Mouse (Mus musculus): ENCODE measurements at regions not wholly inside any gene's neighbourhood (a gene's known extent, or its start where the extent isn't known, plus 50 kb on each side); places are given as distances from the start of the nearest gene placed in this dataset.

- 68% methylated on average over 3 of the region's 3 CpGs for WGBS
Observed at GRCm38 (mm10) chr3:38187406-38187896, 297.2 kb downstream of the Ankrd50 start.

GRCm38 (mm10) chr3:38186503-38186902 lies 298.1 kb downstream of the Ankrd50 start:
- Histone ChIP-seq H3K36me3 (no peaks in the 10 kb centered on the region), H3K4me2 (no peak overlapping the region), H3K4me1 (no peaks in the 10 kb centered on the region), H3K27ac (no peak overlapping the region), H3K9me3 (no peaks in the 10 kb centered on the region), H3K9ac (no peak overlapping the region), H3K4me3 (replicated peaks) (no peak overlapping the region), H3K27me3 (replicated peaks) (no peaks in the 10 kb centered on the region)
- ATAC-seq (ENCODE audit: insufficient read depth, low FRiP score, low read depth), result no peak
- WGBS, result 93% methylated on average over 1 of the region's 1 CpGs

More at GRCm38 (mm10) chr3:38187406-38187896, 297.2 kb downstream of the Ankrd50 start:
- no peak overlapping the region for H3K27ac ChIP-seq
- no peak overlapping the region for H3K9ac ChIP-seq
- H3K4me2 ChIP-seq, result no peak overlapping the region
- no peaks in the 10 kb centered on the region for H3K36me3 ChIP-seq
- ATAC-seq (ENCODE audit: insufficient read depth, low FRiP score, low read depth), result no peak
- no peaks in the 10 kb centered on the region for H3K4me1 ChIP-seq
- no peaks in the 10 kb centered on the region for H3K27me3 ChIP-seq (replicated peaks)
- H3K9me3 ChIP-seq, result no peaks in the 10 kb centered on the region
- no peak overlapping the region for H3K4me3 ChIP-seq (replicated peaks)

GRCm38 (mm10) chr3:38178295-38178694 lies 306.3 kb downstream of the Ankrd50 start:
- Histone ChIP-seq H3K4me3 (replicated peaks) (no peak overlapping the region), H3K9ac (no peak overlapping the region), H3K27me3 (replicated peaks) (no peaks in the 10 kb centered on the region), H3K27ac (no peak overlapping the region), H3K4me1 (0 out of 2 replicates have a peak, but pooled peaks cover 3% of the 10 kb centered on the region), H3K36me3 (no peaks in the 10 kb centered on the region), H3K9me3 (no peaks in the 10 kb centered on the region), H3K4me2 (no peak overlapping the region)
- ATAC-seq (ENCODE audit: insufficient read depth, low FRiP score, low read depth), result no peak

GRCm38 (mm10) chr3:38175946-38176345 lies 308.7 kb downstream of the Ankrd50 start:
- 0 out of 2 replicates have a peak overlapping the region, but pooled peaks have one; percentile 8 for H3K4me2 ChIP-seq
- peak overlapping the region; percentile 68; the same call in 1 of the 2 replicates for H3K27ac ChIP-seq
- no peaks in the 10 kb centered on the region for H3K27me3 ChIP-seq (replicated peaks)
- WGBS, result 61% methylated on average over 12 of the region's 12 CpGs
- no peak overlapping the region for H3K9ac ChIP-seq
- ATAC-seq (ENCODE audit: insufficient read depth, low FRiP score, low read depth), result no peak
- 0 out of 2 replicates have a peak, but pooled peaks cover 3% of the 10 kb centered on the region for H3K4me1 ChIP-seq
- H3K36me3 ChIP-seq, result no peaks in the 10 kb centered on the region
- no peak overlapping the region for H3K4me3 ChIP-seq (replicated peaks)
- no peaks in the 10 kb centered on the region for H3K9me3 ChIP-seq

- no peaks in the 10 kb centered on the region for H3K27me3 ChIP-seq (replicated peaks)
- H3K36me3 ChIP-seq, result no peaks in the 10 kb centered on the region
- no peak for ATAC-seq (ENCODE audit: insufficient read depth, low FRiP score, low read depth)
- H3K27ac ChIP-seq, result peak overlapping the region; percentile 44; the same call in 1 of the 2 replicates
- H3K4me1 ChIP-seq, result 0 out of 2 replicates have a peak, but pooled peaks cover 3% of the 10 kb centered on the region
- no peak overlapping the region; the same call in 1 of the 2 replicates for H3K4me2 ChIP-seq
- no peak overlapping the region for H3K4me3 ChIP-seq (replicated peaks)
- H3K9me3 ChIP-seq, result no peaks in the 10 kb centered on the region
- H3K9ac ChIP-seq, result no peak overlapping the region
- 57% methylated on average over 8 of the region's 8 CpGs for WGBS
Observed at GRCm38 (mm10) chr3:38174735-38175280, 309.8 kb downstream of the Ankrd50 start.

GRCm38 (mm10) chr3:38152408-38152807 lies 332.2 kb downstream of the Ankrd50 start:
- 37% methylated on average over 1 of the region's 1 CpGs for WGBS
- no peak overlapping the region for H3K4me2 ChIP-seq
- H3K27me3 ChIP-seq (replicated peaks), result no peaks in the 10 kb centered on the region
- peak; percentile 80; the same call in 1 of the 2 replicates for ATAC-seq (ENCODE audit: insufficient read depth, low FRiP score, low read depth)
- H3K9me3 ChIP-seq, result no peaks in the 10 kb centered on the region
- no peak overlapping the region for H3K4me3 ChIP-seq (replicated peaks)
- no peaks in the 10 kb centered on the region for H3K36me3 ChIP-seq
- H3K27ac ChIP-seq, result no peak overlapping the region
- H3K9ac ChIP-seq, result no peak overlapping the region
- H3K4me1 ChIP-seq, result no peaks in the 10 kb centered on the region

GRCm38 (mm10) chr3:38151821-38152220 lies 332.8 kb downstream of the Ankrd50 start:
- Histone ChIP-seq H3K27ac (peak overlapping the region; percentile 8; the same call in 1 of the 2 replicates), H3K4me1 (no peaks in the 10 kb centered on the region), H3K4me3 (replicated peaks) (no peak overlapping the region), H3K9me3 (no peaks in the 10 kb centered on the region), H3K9ac (no peak overlapping the region), H3K27me3 (replicated peaks) (no peaks in the 10 kb centered on the region), H3K36me3 (no peaks in the 10 kb centered on the region), H3K4me2 (no peak overlapping the region)
- WGBS, result 56% methylated on average over 6 of the region's 6 CpGs
- ATAC-seq (ENCODE audit: insufficient read depth, low FRiP score, low read depth), result no peak

GRCm38 (mm10) chr3:38146663-38147062 lies 338.0 kb downstream of the Ankrd50 start:
- H3K4me2 ChIP-seq, result no peak overlapping the region
- H3K4me1 ChIP-seq, result peaks cover 7% of the 10 kb centered on the region
- no peak for ATAC-seq (ENCODE audit: insufficient read depth, low FRiP score, low read depth)
- no peak overlapping the region for H3K9ac ChIP-seq
- H3K27me3 ChIP-seq (replicated peaks), result no peaks in the 10 kb centered on the region
- H3K4me3 ChIP-seq (replicated peaks), result no peak overlapping the region
- H3K36me3 ChIP-seq, result no peaks in the 10 kb centered on the region
- no peak overlapping the region for H3K27ac ChIP-seq
- WGBS, result 85% methylated on average over 2 of the region's 2 CpGs
- H3K9me3 ChIP-seq, result no peaks in the 10 kb centered on the region

- no peak overlapping the region for H3K4me2 ChIP-seq
- H3K27ac ChIP-seq, result no peak overlapping the region
- no peaks in the 10 kb centered on the region for H3K9me3 ChIP-seq
- H3K9ac ChIP-seq, result no peak overlapping the region
- no peak for ATAC-seq (ENCODE audit: insufficient read depth, low FRiP score, low read depth)
- H3K36me3 ChIP-seq, result no peaks in the 10 kb centered on the region
- WGBS, result 61% methylated on average over 2 of the region's 2 CpGs
- H3K27me3 ChIP-seq (replicated peaks), result no peaks in the 10 kb centered on the region
- H3K4me1 ChIP-seq, result peaks cover 7% of the 10 kb centered on the region
- H3K4me3 ChIP-seq (replicated peaks), result no peak overlapping the region
Observed at GRCm38 (mm10) chr3:38145444-38145843, 339.2 kb downstream of the Ankrd50 start.

- Histone ChIP-seq H3K4me3 (replicated peaks) (no peak overlapping the region), H3K4me2 (no peak overlapping the region), H3K4me1 (peaks cover 7% of the 10 kb centered on the region), H3K9me3 (no peaks in the 10 kb centered on the region), H3K27ac (no peak overlapping the region), H3K36me3 (no peaks in the 10 kb centered on the region), H3K27me3 (replicated peaks) (no peaks in the 10 kb centered on the region), H3K9ac (no peak overlapping the region)
- no peak for ATAC-seq (ENCODE audit: insufficient read depth, low FRiP score, low read depth)
Observed at GRCm38 (mm10) chr3:38144650-38145049, 340.0 kb downstream of the Ankrd50 start.

GRCm38 (mm10) chr3:38143147-38143883 lies 341.3 kb downstream of the Ankrd50 start:
- no peak overlapping the region for H3K4me2 ChIP-seq
- H3K36me3 ChIP-seq, result no peaks in the 10 kb centered on the region
- H3K9ac ChIP-seq, result no peak overlapping the region
- 0 out of 2 replicates have a peak overlapping the region, but pooled peaks have one; percentile 11 for H3K27ac ChIP-seq
- no peak overlapping the region for H3K4me3 ChIP-seq (replicated peaks)
- H3K27me3 ChIP-seq (replicated peaks), result no peaks in the 10 kb centered on the region
- H3K9me3 ChIP-seq, result no peaks in the 10 kb centered on the region
- H3K4me1 ChIP-seq, result peaks cover 7% of the 10 kb centered on the region
- 62% methylated on average over 11 of the region's 11 CpGs for WGBS
- ATAC-seq (ENCODE audit: insufficient read depth, low FRiP score, low read depth), result peak; percentile 50; the same call in 1 of the 2 replicates

- no peak overlapping the region for H3K4me2 ChIP-seq
- H3K4me1 ChIP-seq, result peaks cover 7% of the 10 kb centered on the region
- no peak overlapping the region for H3K27ac ChIP-seq
- 96% methylated on average over 4 of the region's 4 CpGs for WGBS
- H3K4me3 ChIP-seq (replicated peaks), result no peak overlapping the region
- H3K36me3 ChIP-seq, result no peaks in the 10 kb centered on the region
- no peaks in the 10 kb centered on the region for H3K9me3 ChIP-seq
- H3K9ac ChIP-seq, result no peak overlapping the region
- no peaks in the 10 kb centered on the region for H3K27me3 ChIP-seq (replicated peaks)
- no peak for ATAC-seq (ENCODE audit: insufficient read depth, low FRiP score, low read depth)
Observed at GRCm38 (mm10) chr3:38139387-38139786, 345.3 kb downstream of the Ankrd50 start.
